Mouse (Mus musculus): ENCODE measurements around the gene Zfp628. TPM values are rescaled to one million over a fixed set of nuclear protein-coding genes. Genes with fewer than 3 reads are reported as not detected.
A peak's percentile ranks its signal among the peaks of the same experiment; 100 is the strongest.

Gene Zfp628
- total and polyA plus RNA-seq, 2 experiments = 0.55 to 8.3 TPM

DNA sequence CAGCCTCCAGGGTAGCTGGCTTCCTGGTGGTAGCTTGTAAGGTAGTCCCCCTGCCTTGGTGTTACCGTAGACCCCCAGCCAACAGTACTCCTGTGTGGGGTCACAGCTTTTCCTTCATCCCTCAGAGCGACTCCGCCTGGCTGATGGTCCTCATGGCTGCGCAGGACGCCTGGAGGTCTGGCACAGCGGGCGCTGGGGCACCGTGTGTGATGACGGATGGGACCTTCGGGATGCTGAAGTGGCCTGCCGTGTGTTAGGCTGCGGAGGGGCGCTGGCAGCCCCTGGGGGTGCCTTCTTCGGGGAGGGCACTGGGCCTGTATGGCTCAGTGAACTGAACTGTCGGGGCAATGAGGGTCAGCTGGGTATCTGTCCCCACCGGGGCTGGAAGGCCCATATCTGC, 11.8 kb downstream of the Zfp628 start:
- Histone ChIP-seq H3K36me3 (ENCODE audit: control insufficient read depth, insufficient read depth, low read length) (no peaks in the 10 kb centered on the region), H3K27ac (replicated peaks; ENCODE audit: insufficient read depth, low read depth, low read length) (no peak overlapping the region), H3K4me1 (ENCODE audit: control insufficient read depth, insufficient read depth, low read length) (peaks cover 2% of the 10 kb centered on the region; the same call in 1 of the 2 replicates), H3K4me3 (ENCODE audit: insufficient read depth, low read depth, low read length) (no peak overlapping the region), H3K27me3 (ENCODE audit: control insufficient read depth, insufficient read depth, low read length) (peaks cover 6% of the 10 kb centered on the region), H3K79me2 (ENCODE audit: control insufficient read depth, insufficient read depth, low read length) (no peaks in the 10 kb centered on the region), H3K9ac (ENCODE audit: low read depth, low read length) (no peak overlapping the region)
- 85% methylated on average over 16 of the region's 16 CpGs for WGBS
- TF ChIP-seq POLR2A (IDR thresholded peaks at IDR 0.05; ENCODE audit: extremely low read depth, insufficient read depth, low read length) = no peak
- no peak for DNase-seq (ENCODE audit: extremely low read depth, low read depth, low spot score)

GRCm38 (mm10) chr7:4927711-4928110, 12.7 kb downstream of the Zfp628 start:
- H3K27me3 ChIP-seq (ENCODE audit: control insufficient read depth, insufficient read depth, low read length) = peaks cover 6% of the 10 kb centered on the region
- TF ChIP-seq POLR2A (IDR thresholded peaks at IDR 0.05; ENCODE audit: extremely low read depth, insufficient read depth, low read length) (no peak), CTCF (IDR thresholded peaks at IDR 0.05; ENCODE audit: low read depth, low read length) (no peak)
- no peak overlapping the region for H3K9ac ChIP-seq (ENCODE audit: low read depth, low read length)
- H3K27ac ChIP-seq (replicated peaks; ENCODE audit: insufficient read depth, low read depth, low read length) = no peak overlapping the region
- H3K36me3 ChIP-seq (ENCODE audit: control insufficient read depth, insufficient read depth, low read length) = no peaks in the 10 kb centered on the region
- DNase-seq (ENCODE audit: extremely low read depth, low read depth, low spot score) = no peak
- peaks cover 2% of the 10 kb centered on the region; the same call in 1 of the 2 replicates for H3K4me1 ChIP-seq (ENCODE audit: control insufficient read depth, insufficient read depth, low read length)
- WGBS = 66% methylated on average over 8 of the region's 8 CpGs
- no peak overlapping the region for H3K4me3 ChIP-seq (ENCODE audit: insufficient read depth, low read depth, low read length)
- no peaks in the 10 kb centered on the region for H3K79me2 ChIP-seq (ENCODE audit: control insufficient read depth, insufficient read depth, low read length)

- Histone ChIP-seq H3K4me1 (ENCODE audit: control insufficient read depth, insufficient read depth, low read length) (peaks cover 2% of the 10 kb centered on the region; the same call in 1 of the 2 replicates), H3K36me3 (ENCODE audit: control insufficient read depth, insufficient read depth, low read length) (no peaks in the 10 kb centered on the region), H3K9ac (ENCODE audit: low read depth, low read length) (no peak overlapping the region), H3K27me3 (ENCODE audit: control insufficient read depth, insufficient read depth, low read length) (peaks cover 6% of the 10 kb centered on the region), H3K27ac (replicated peaks; ENCODE audit: insufficient read depth, low read depth, low read length) (no peak overlapping the region), H3K79me2 (ENCODE audit: control insufficient read depth, insufficient read depth, low read length) (no peaks in the 10 kb centered on the region), H3K4me3 (ENCODE audit: insufficient read depth, low read depth, low read length) (no peak overlapping the region)
- 83% methylated on average over 17 of the region's 17 CpGs for WGBS
- TF ChIP-seq CTCF (IDR thresholded peaks at IDR 0.05; ENCODE audit: low read depth, low read length) (no peak), POLR2A (IDR thresholded peaks at IDR 0.05; ENCODE audit: extremely low read depth, insufficient read depth, low read length) (no peak)
- DNase-seq (ENCODE audit: extremely low read depth, low read depth, low spot score) = no peak
These were observed 13.3 kb downstream of the Zfp628 start for GRCm38 (mm10) chr7:4928323-4928722.

- no peak for TF ChIP-seq POLR2A (IDR thresholded peaks at IDR 0.05; ENCODE audit: extremely low read depth, insufficient read depth, low read length)
- no peak for TF ChIP-seq CTCF (IDR thresholded peaks at IDR 0.05; ENCODE audit: low read depth, low read length)
- Histone ChIP-seq H3K79me2 (ENCODE audit: control insufficient read depth, insufficient read depth, low read length) (no peaks in the 10 kb centered on the region), H3K27ac (replicated peaks; ENCODE audit: insufficient read depth, low read depth, low read length) (no peak overlapping the region), H3K9ac (ENCODE audit: low read depth, low read length) (no peak overlapping the region), H3K4me1 (ENCODE audit: control insufficient read depth, insufficient read depth, low read length) (no peaks in the 10 kb centered on the region), H3K36me3 (ENCODE audit: control insufficient read depth, insufficient read depth, low read length) (no peaks in the 10 kb centered on the region), H3K27me3 (ENCODE audit: control insufficient read depth, insufficient read depth, low read length) (no peaks in the 10 kb centered on the region), H3K4me3 (ENCODE audit: insufficient read depth, low read depth, low read length) (no peak overlapping the region)
- no peak for DNase-seq (ENCODE audit: extremely low read depth, low read depth, low spot score)
- 83% methylated on average over 12 of the region's 12 CpGs for WGBS
These were observed 18.1 kb downstream of the Zfp628 start for GRCm38 (mm10) chr7:4933103-4933502.

DNA sequence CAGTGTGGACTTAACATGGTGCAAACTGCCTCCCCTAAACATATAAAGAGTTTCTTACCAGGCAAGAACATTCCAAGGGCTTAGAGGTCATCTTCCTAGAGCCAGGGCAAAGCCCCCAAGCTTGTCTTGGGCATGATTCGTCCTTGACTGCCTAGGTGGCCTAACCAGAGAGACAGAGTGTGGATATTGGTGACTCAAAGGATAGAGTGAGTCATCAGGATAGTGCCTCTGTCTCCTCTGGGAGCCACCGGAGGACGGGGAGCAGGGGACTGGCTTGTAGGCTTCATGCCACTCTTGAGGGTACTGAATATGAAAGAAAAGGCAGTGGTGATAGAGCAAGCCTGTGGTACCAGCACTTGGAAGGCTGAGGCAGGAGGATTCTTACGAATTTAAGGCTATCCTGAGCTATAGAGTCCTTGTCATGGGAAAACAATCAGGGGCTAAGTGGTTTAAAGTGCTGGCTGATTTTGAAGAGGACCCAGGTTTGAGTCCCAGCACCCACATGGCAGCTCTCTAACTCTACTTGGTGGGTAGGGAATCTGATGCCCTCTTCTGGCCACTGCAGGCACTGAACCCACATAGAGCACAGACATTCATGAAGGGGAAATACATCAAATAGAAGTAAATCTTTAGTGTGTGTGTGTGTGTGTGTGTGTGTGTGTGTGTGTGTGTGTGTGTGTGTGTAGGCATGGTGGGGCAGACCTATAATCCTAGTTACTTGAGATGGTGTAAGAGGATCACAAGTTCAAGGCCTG, 19.3 kb downstream of the Zfp628 start:
- 77% methylated on average over 4 of the region's 4 CpGs for WGBS
- H3K79me2 ChIP-seq (ENCODE audit: control insufficient read depth, insufficient read depth, low read length) = no peaks in the 10 kb centered on the region
- no peaks in the 10 kb centered on the region for H3K27me3 ChIP-seq (ENCODE audit: control insufficient read depth, insufficient read depth, low read length)
- no peak overlapping the region for H3K4me3 ChIP-seq (ENCODE audit: insufficient read depth, low read depth, low read length)
- no peak for DNase-seq (ENCODE audit: extremely low read depth, low read depth, low spot score)
- no peaks in the 10 kb centered on the region for H3K4me1 ChIP-seq (ENCODE audit: control insufficient read depth, insufficient read depth, low read length)
- H3K27ac ChIP-seq (replicated peaks; ENCODE audit: insufficient read depth, low read depth, low read length) = no peak overlapping the region
- no peak overlapping the region for H3K9ac ChIP-seq (ENCODE audit: low read depth, low read length)
- no peaks in the 10 kb centered on the region for H3K36me3 ChIP-seq (ENCODE audit: control insufficient read depth, insufficient read depth, low read length)
- peak; percentile 5; the same call in 1 of the 2 replicates for TF ChIP-seq CTCF (IDR thresholded peaks at IDR 0.05; ENCODE audit: low read depth, low read length)
- TF ChIP-seq POLR2A (IDR thresholded peaks at IDR 0.05; ENCODE audit: extremely low read depth, insufficient read depth, low read length) = no peak

DNA sequence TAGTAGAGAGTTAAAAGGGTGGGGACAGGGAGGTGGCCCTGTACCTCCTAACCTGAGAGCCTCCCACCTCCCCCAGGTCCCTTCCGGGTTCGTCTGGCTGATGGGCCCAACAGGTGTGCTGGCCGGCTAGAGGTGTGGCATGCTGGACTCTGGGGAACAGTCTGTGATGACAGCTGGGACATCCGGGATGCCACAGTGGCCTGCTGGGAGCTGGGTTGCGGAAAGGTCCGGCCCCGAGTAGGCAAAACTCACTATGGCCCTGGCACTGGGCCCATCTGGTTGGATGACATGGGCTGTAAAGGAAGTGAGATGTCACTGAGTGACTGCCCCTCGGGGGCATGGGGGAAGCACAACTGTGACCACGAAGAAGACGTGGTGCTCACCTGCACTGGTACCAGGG, 21.8 kb downstream of the Zfp628 start:
- TF ChIP-seq POLR2A (IDR thresholded peaks at IDR 0.05; ENCODE audit: extremely low read depth, insufficient read depth, low read length) (no peak), CTCF (IDR thresholded peaks at IDR 0.05; ENCODE audit: low read depth, low read length) (no peak)
- H3K4me3 ChIP-seq (ENCODE audit: insufficient read depth, low read depth, low read length) = no peak overlapping the region
- H3K27ac ChIP-seq (replicated peaks; ENCODE audit: insufficient read depth, low read depth, low read length) = no peak overlapping the region
- H3K4me1 ChIP-seq (ENCODE audit: control insufficient read depth, insufficient read depth, low read length) = no peaks in the 10 kb centered on the region
- no peaks in the 10 kb centered on the region for H3K36me3 ChIP-seq (ENCODE audit: control insufficient read depth, insufficient read depth, low read length)
- no peak for DNase-seq (ENCODE audit: extremely low read depth, low read depth, low spot score)
- no peaks in the 10 kb centered on the region for H3K79me2 ChIP-seq (ENCODE audit: control insufficient read depth, insufficient read depth, low read length)
- no peak overlapping the region for H3K9ac ChIP-seq (ENCODE audit: low read depth, low read length)
- WGBS = 82% methylated on average over 10 of the region's 10 CpGs
- H3K27me3 ChIP-seq (ENCODE audit: control insufficient read depth, insufficient read depth, low read length) = no peaks in the 10 kb centered on the region
